Mouse (Mus musculus): ENCODE measurements at regions not wholly inside any gene's neighbourhood (a gene's known extent, or its start where the extent isn't known, plus 50 kb on each side); places are given as distances from the start of the nearest gene placed in this dataset.

- Histone ChIP-seq H3K27ac (ENCODE audit: low read length) (no peak overlapping the region), H3K36me3 (ENCODE audit: insufficient read depth, low read length) (no peaks in the 10 kb centered on the region), H3K9me3 (ENCODE audit: low read length) (no peaks in the 10 kb centered on the region), H3K4me1 (ENCODE audit: insufficient read depth, low read length) (no peaks in the 10 kb centered on the region), H3K4me2 (replicated peaks; ENCODE audit: low read depth, low read length) (no peak overlapping the region), H3K4me3 (ENCODE audit: low read length) (no peak overlapping the region), H3K9ac (replicated peaks; ENCODE audit: low read length) (no peak overlapping the region), H3K27me3 (ENCODE audit: insufficient read depth, low read length) (no peaks in the 10 kb centered on the region)
- ATAC-seq (ENCODE audit: low FRiP score, low TSS enrichment) = no peak
- WGBS = 90% methylated on average over 2 of the region's 2 CpGs
Measured at GRCm38 (mm10) chr13:90584766-90585165, 320.4 kb downstream of the Atp6ap1l start.

- Histone ChIP-seq H3K27me3 (ENCODE audit: insufficient read depth, low read length) (no peaks in the 10 kb centered on the region), H3K36me3 (ENCODE audit: insufficient read depth, low read length) (no peaks in the 10 kb centered on the region), H3K27ac (ENCODE audit: low read length) (no peak overlapping the region), H3K9ac (replicated peaks; ENCODE audit: low read length) (no peak overlapping the region), H3K4me1 (ENCODE audit: insufficient read depth, low read length) (no peaks in the 10 kb centered on the region), H3K9me3 (ENCODE audit: low read length) (no peaks in the 10 kb centered on the region), H3K4me2 (replicated peaks; ENCODE audit: low read depth, low read length) (no peak overlapping the region), H3K4me3 (ENCODE audit: low read length) (no peak overlapping the region)
- ATAC-seq (ENCODE audit: low FRiP score, low TSS enrichment) = no peak
- WGBS = 94% methylated on average over 2 of the region's 2 CpGs
Measured at GRCm38 (mm10) chr13:90575371-90575770, 329.8 kb downstream of the Atp6ap1l start.

DNA sequence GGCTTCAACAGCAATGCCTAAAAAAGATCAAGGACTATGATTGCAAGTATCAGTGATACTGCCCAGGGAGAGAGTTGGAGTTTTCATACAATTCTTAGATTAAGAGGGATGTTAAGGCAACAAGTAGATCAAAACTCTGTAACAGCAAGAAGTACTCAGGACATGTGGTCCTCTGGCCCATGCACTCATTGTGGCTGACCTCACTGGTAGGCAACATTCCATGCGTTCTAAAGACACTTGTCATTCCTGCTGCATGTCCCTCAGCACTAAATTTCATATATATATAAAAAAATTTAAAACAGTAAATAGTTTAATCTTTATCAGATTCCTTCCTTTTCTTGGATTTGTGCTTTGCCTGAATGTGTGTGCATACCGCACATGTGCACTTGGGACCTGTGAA, 332.6 kb downstream of the Atp6ap1l start:
- no peak for ATAC-seq (ENCODE audit: low FRiP score, low TSS enrichment)
- no peak overlapping the region for H3K4me2 ChIP-seq (replicated peaks; ENCODE audit: low read depth, low read length)
- no peaks in the 10 kb centered on the region for H3K36me3 ChIP-seq (ENCODE audit: insufficient read depth, low read length)
- H3K27ac ChIP-seq (ENCODE audit: low read length) = no peak overlapping the region
- no peaks in the 10 kb centered on the region for H3K4me1 ChIP-seq (ENCODE audit: insufficient read depth, low read length)
- no peaks in the 10 kb centered on the region for H3K9me3 ChIP-seq (ENCODE audit: low read length)
- no peak overlapping the region for H3K9ac ChIP-seq (replicated peaks; ENCODE audit: low read length)
- no peak overlapping the region for H3K4me3 ChIP-seq (ENCODE audit: low read length)
- H3K27me3 ChIP-seq (ENCODE audit: insufficient read depth, low read length) = no peaks in the 10 kb centered on the region
- 85% methylated on average over 2 of the region's 2 CpGs for WGBS

GRCm38 (mm10) chr13:90563183-90563840, 341.8 kb downstream of the Atp6ap1l start:
- Histone ChIP-seq H3K4me1 (ENCODE audit: insufficient read depth, low read length) (no peaks in the 10 kb centered on the region), H3K4me2 (replicated peaks; ENCODE audit: low read depth, low read length) (no peak overlapping the region), H3K9ac (replicated peaks; ENCODE audit: low read length) (no peak overlapping the region), H3K27ac (ENCODE audit: low read length) (no peak overlapping the region), H3K36me3 (ENCODE audit: insufficient read depth, low read length) (no peaks in the 10 kb centered on the region), H3K9me3 (ENCODE audit: low read length) (no peaks in the 10 kb centered on the region), H3K27me3 (ENCODE audit: insufficient read depth, low read length) (no peaks in the 10 kb centered on the region), H3K4me3 (ENCODE audit: low read length) (no peak overlapping the region)
- WGBS = 68% methylated on average over 1 of the region's 1 CpGs
- peak; percentile 85 for ATAC-seq (ENCODE audit: low FRiP score, low TSS enrichment)

DNA sequence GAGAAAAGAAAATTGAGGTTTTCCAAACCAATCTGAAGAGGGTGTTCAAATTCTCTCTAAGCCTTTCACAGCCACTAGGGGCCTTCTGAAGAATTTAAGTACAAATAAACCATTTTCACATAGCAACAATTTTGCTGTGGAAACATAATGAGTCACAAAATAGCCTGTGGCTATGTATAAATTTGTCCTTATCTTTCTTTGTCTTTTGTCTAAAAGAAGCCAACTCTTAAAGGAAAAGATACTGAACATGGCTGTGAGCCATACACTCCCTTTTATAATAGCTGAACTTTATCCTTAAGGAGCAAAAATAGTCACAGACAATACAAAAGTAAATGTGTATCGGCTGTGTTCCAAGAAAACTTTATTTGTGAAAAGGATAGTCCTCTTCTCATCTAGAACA, 345.1 kb downstream of the Atp6ap1l start:
- Histone ChIP-seq H3K36me3 (ENCODE audit: insufficient read depth, low read length) (no peaks in the 10 kb centered on the region), H3K9ac (replicated peaks; ENCODE audit: low read length) (no peak overlapping the region), H3K9me3 (ENCODE audit: low read length) (no peaks in the 10 kb centered on the region), H3K4me2 (replicated peaks; ENCODE audit: low read depth, low read length) (no peak overlapping the region), H3K27me3 (ENCODE audit: insufficient read depth, low read length) (no peaks in the 10 kb centered on the region), H3K4me3 (ENCODE audit: low read length) (no peak overlapping the region), H3K4me1 (ENCODE audit: insufficient read depth, low read length) (no peaks in the 10 kb centered on the region), H3K27ac (ENCODE audit: low read length) (no peak overlapping the region)
- WGBS = 80% methylated on average over 1 of the region's 1 CpGs
- no peak for ATAC-seq (ENCODE audit: low FRiP score, low TSS enrichment)

GRCm38 (mm10) chr13:90559481-90559880, 345.7 kb downstream of the Atp6ap1l start:
- 96% methylated on average over 2 of the region's 2 CpGs for WGBS
- Histone ChIP-seq H3K9ac (replicated peaks; ENCODE audit: low read length) (no peak overlapping the region), H3K27ac (ENCODE audit: low read length) (no peak overlapping the region), H3K4me1 (ENCODE audit: insufficient read depth, low read length) (no peaks in the 10 kb centered on the region), H3K9me3 (ENCODE audit: low read length) (no peaks in the 10 kb centered on the region), H3K4me3 (ENCODE audit: low read length) (no peak overlapping the region), H3K36me3 (ENCODE audit: insufficient read depth, low read length) (no peaks in the 10 kb centered on the region), H3K27me3 (ENCODE audit: insufficient read depth, low read length) (no peaks in the 10 kb centered on the region), H3K4me2 (replicated peaks; ENCODE audit: low read depth, low read length) (no peak overlapping the region)
- no peak for ATAC-seq (ENCODE audit: low FRiP score, low TSS enrichment)

- H3K27me3 ChIP-seq (ENCODE audit: insufficient read depth, low read length) = no peaks in the 10 kb centered on the region
- H3K27ac ChIP-seq (ENCODE audit: low read length) = no peak overlapping the region
- no peak overlapping the region for H3K9ac ChIP-seq (replicated peaks; ENCODE audit: low read length)
- no peak for ATAC-seq (ENCODE audit: low FRiP score, low TSS enrichment)
- H3K9me3 ChIP-seq (ENCODE audit: low read length) = no peaks in the 10 kb centered on the region
- WGBS = 86% methylated on average over 2 of the region's 2 CpGs
- no peak overlapping the region for H3K4me2 ChIP-seq (replicated peaks; ENCODE audit: low read depth, low read length)
- H3K36me3 ChIP-seq (ENCODE audit: insufficient read depth, low read length) = no peaks in the 10 kb centered on the region
- H3K4me1 ChIP-seq (ENCODE audit: insufficient read depth, low read length) = no peaks in the 10 kb centered on the region; the same call in 1 of the 2 replicates
- H3K4me3 ChIP-seq (ENCODE audit: low read length) = no peak overlapping the region
Measured at GRCm38 (mm10) chr13:90551166-90551565, 354.0 kb downstream of the Atp6ap1l start.

DNA sequence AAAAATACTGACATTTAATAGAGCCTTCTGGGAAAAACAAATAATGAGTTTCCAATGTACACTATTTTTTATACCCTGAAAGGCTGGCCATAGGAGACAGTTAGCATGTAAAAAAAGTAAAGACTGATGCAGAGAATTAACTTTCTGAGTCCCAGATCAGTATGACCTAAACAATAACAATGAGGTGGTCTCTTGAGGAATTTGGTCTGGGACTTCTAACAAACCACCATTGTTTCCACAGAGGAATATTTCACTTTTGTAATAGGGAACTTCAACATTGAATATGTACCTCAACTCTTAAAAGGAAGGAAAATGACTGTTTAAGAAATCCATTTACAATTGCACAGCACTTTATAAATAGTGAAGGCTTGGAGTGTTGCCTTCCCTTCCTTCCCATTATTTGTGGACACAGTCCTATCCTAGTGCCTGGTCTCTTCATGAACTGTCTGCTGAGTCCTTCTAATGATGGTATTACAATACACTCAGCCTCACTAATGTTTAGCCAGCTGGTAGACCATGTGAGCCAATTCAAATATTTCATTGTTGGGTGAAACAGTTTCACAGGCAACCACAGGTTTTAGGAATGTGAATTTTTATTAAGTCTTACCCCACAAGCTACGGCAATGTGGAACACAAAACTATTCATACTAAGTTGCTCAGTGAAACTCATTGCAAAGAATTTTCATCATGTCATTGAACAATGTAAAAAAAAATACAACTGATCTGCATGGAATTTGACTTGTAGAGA, 358.7 kb downstream of the Atp6ap1l start:
- no peak overlapping the region for H3K9ac ChIP-seq (replicated peaks; ENCODE audit: low read length)
- no peaks in the 10 kb centered on the region for H3K9me3 ChIP-seq (ENCODE audit: low read length)
- H3K27ac ChIP-seq (ENCODE audit: low read length) = no peak overlapping the region
- H3K27me3 ChIP-seq (ENCODE audit: insufficient read depth, low read length) = no peaks in the 10 kb centered on the region
- no peak overlapping the region for H3K4me2 ChIP-seq (replicated peaks; ENCODE audit: low read depth, low read length)
- no peak for ATAC-seq (ENCODE audit: low FRiP score, low TSS enrichment)
- no peaks in the 10 kb centered on the region for H3K36me3 ChIP-seq (ENCODE audit: insufficient read depth, low read length)
- no peak overlapping the region for H3K4me3 ChIP-seq (ENCODE audit: low read length)
- WGBS = 78% methylated on average over 1 of the region's 1 CpGs
- H3K4me1 ChIP-seq (ENCODE audit: insufficient read depth, low read length) = no peaks in the 10 kb centered on the region; the same call in 1 of the 2 replicates

DNA sequence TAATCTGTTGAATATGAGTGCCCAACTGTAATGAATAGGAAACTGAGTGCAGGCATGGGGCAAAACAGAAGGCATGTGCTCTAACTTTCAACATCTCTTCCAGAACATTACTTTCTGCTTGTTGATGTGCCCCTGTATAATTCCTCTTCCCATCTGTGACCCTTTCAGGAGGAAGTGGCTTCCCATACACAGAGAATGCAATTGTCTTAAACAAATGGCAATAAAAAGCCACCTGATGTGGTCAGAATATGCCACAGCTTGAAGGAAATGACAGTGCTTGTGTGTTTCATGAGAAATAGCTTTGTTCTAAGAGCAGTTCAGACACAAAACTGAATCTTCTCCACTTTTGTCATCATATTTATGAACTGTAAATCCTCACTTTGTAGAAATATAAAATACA, 359.3 kb downstream of the Atp6ap1l start:
- Histone ChIP-seq H3K27ac (ENCODE audit: low read length) (no peak overlapping the region), H3K9me3 (ENCODE audit: low read length) (no peaks in the 10 kb centered on the region), H3K27me3 (ENCODE audit: insufficient read depth, low read length) (no peaks in the 10 kb centered on the region), H3K9ac (replicated peaks; ENCODE audit: low read length) (no peak overlapping the region), H3K4me1 (ENCODE audit: insufficient read depth, low read length) (no peaks in the 10 kb centered on the region; the same call in 1 of the 2 replicates), H3K4me2 (replicated peaks; ENCODE audit: low read depth, low read length) (no peak overlapping the region), H3K4me3 (ENCODE audit: low read length) (no peak overlapping the region), H3K36me3 (ENCODE audit: insufficient read depth, low read length) (no peaks in the 10 kb centered on the region)
- ATAC-seq (ENCODE audit: low FRiP score, low TSS enrichment) = no peak

DNA sequence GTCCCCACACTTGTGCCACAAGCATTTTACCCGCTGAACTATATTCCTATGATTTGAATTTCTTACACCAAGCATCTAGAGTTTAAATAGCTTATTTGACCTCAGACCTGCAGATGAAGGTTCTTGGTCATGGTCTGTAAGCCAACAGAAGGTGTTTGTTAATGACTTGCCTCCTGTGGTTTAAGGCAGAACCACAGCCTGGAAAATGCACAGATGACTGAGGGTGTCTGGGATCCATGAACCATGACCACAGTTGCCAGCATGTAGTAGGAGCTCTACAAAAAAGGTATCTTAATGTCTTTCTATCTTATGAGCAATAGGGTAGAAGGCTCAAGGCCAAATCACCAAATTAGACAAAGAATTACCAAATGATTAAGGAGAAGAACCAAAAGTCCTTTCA, 367.6 kb downstream of the Atp6ap1l start:
- peak; percentile 81; the same call in 1 of the 2 replicates for ATAC-seq (ENCODE audit: low FRiP score, low TSS enrichment)
- no peak overlapping the region for H3K9ac ChIP-seq (replicated peaks; ENCODE audit: low read length)
- H3K4me1 ChIP-seq (ENCODE audit: insufficient read depth, low read length) = no peaks in the 10 kb centered on the region
- H3K27ac ChIP-seq (ENCODE audit: low read length) = no peak overlapping the region
- H3K4me2 ChIP-seq (replicated peaks; ENCODE audit: low read depth, low read length) = no peak overlapping the region
- H3K9me3 ChIP-seq (ENCODE audit: low read length) = peaks cover 4% of the 10 kb centered on the region
- no peaks in the 10 kb centered on the region for H3K27me3 ChIP-seq (ENCODE audit: insufficient read depth, low read length)
- WGBS = 88% methylated on average over 1 of the region's 1 CpGs
- H3K36me3 ChIP-seq (ENCODE audit: insufficient read depth, low read length) = no peaks in the 10 kb centered on the region
- H3K4me3 ChIP-seq (ENCODE audit: low read length) = no peak overlapping the region
